Mouse (Mus musculus) megakaryocyte, embryonic 14.5 days (primary cell): ENCODE measurements around the gene Sik1.

Experiments
- FLI1 ChIP-seq: IDR thresholded peaks from 2 replicates; pipeline ENCODE4 v1.6.1; 2012; ENCODE audit warnings: low read length, inconsistent platforms, mixed read lengths
- GATA1 ChIP-seq: IDR thresholded peaks from 3 replicates; pipeline ENCODE4 v1.6.1; 2012; ENCODE audit warnings: mixed read lengths, low read length, inconsistent platforms, borderline replicate concordance

GRCm38 (mm10) chr17:31872826-31873165, 17.2 kb upstream of the Sik1 start:
- TF ChIP-seq GATA1 (no peak), FLI1 (no peak)
